Mouse (Mus musculus): Measurements from ENCODE around the gene Gm27021.

Gene Gm27021

GRCm38 (mm10) chr8:120667561-120668373 lies at the start of gene Gm27021, which contains the start of gene Cox4i1:
Gene Gm27021 (minus strand): TSS chr8:120668079.
Gene Cox4i1 (plus strand): TSS chr8:120668222.
- peak; percentile 94 to 97 for DNase-seq (ENCODE audit: inconsistent age in 2 of 2, low spot score in 1 of 2)

DNA sequence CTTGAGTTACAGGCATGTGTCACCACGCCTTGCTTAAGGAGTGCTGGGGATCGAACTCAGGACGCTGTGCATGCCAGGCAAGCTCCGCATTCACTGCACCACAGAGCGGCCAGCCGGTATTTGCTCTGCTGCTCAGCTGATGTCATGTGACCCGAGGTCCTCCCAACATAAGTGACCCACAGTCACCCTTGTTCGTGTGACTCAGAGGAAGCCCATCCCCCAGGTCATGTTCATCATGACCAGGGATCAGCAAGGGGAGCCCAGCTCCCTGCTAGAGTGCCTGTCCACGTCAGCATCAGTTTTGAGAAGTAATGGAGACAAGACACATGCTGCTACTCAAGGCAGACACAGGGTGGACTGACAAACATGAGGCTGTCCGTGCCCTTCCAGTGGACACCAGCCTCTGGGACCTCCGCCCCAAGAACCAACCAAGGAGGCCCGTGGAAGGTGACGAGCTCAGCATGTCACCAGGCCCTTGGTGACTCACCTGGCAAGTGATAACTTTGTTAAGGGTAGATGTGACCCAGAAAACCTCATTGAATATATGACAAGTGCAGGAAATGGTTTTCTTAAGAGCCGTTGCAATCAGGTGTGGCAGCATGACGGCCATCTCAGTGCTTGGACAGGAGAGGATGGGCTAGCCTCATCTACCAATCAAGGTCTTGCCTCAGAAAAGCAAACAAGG lies 48.3 kb upstream of the Gm27021 start:
- peak in 1 of 2 experiments; percentile 26 for DNase-seq (ENCODE audit: inconsistent age in 2 of 2, low spot score in 1 of 2)

GRCm38 (mm10) chr8:120715200-120715599 lies 47.3 kb upstream of the Gm27021 start:
- DNase-seq (ENCODE audit: inconsistent age in 2 of 2, low spot score in 1 of 2), result no peak

GRCm38 (mm10) chr8:120709176-120709575 lies 41.3 kb upstream of the Gm27021 start:
- DNase-seq (ENCODE audit: inconsistent age in 2 of 2, low spot score in 1 of 2), result peak in 1 of 2 experiments; percentile 50

DNA sequence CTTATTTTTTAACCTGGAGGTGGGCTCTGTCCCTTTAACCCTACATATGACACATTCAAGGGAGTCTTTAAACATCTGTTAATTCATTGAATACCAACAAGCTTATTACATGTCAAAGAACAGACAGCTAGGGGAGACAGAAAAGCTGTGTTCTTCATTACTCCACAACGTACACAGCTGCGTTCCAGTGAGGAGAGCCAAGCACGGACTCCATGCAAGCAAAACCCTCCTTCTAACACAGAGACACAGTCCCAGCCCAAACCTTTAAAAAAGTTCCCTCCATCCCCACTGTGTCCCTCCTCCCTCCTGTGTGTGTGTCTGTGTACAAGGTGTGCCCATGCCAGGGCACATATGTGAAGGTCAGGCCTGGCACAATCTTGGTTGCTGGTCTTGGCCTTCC lies 38.3 kb upstream of the Gm27021 start:
- no peak for DNase-seq (ENCODE audit: inconsistent age in 2 of 2, low spot score in 1 of 2)

- no peak for DNase-seq (ENCODE audit: inconsistent age in 2 of 2, low spot score in 1 of 2)
Measured at GRCm38 (mm10) chr8:120705163-120705562, 37.3 kb upstream of the Gm27021 start.

DNA sequence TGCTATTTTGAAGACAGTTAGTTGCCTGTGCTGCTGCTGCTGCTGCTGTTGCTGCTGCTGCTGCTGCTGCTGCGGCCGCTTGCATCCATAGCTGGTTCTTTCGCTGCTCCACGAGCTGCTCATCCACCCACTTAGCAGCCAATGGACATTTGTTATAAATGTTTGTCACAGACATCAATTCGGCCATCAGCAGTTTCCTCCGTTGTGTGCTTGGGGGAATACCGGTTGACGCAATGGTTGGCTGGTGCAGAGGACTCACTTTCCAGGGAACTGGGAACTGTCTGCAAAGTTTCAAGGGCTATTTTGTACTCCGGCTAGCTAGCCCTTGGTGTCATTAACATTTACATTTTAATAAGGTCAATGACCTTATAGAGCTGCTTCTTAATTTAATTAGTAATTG lies 36.3 kb upstream of the Gm27021 start:
- DNase-seq (ENCODE audit: inconsistent age in 2 of 2, low spot score in 1 of 2), result no peak

GRCm38 (mm10) chr8:120701758-120702465 lies 34.0 kb upstream of the Gm27021 start:
- DNase-seq (ENCODE audit: inconsistent age in 2 of 2, low spot score in 1 of 2), result peak in 1 of 2 experiments; percentile 31

GRCm38 (mm10) chr8:120700053-120700452 lies 32.2 kb upstream of the Gm27021 start:
- no peak for DNase-seq (ENCODE audit: inconsistent age in 2 of 2, low spot score in 1 of 2)

- DNase-seq (ENCODE audit: inconsistent age in 2 of 2, low spot score in 1 of 2), result peak in 1 of 2 experiments; percentile 44
Measured at GRCm38 (mm10) chr8:120699565-120699964, 31.7 kb upstream of the Gm27021 start.

GRCm38 (mm10) chr8:120699079-120699478 lies 31.2 kb upstream of the Gm27021 start:
- DNase-seq (ENCODE audit: inconsistent age in 2 of 2, low spot score in 1 of 2), result no peak

DNA sequence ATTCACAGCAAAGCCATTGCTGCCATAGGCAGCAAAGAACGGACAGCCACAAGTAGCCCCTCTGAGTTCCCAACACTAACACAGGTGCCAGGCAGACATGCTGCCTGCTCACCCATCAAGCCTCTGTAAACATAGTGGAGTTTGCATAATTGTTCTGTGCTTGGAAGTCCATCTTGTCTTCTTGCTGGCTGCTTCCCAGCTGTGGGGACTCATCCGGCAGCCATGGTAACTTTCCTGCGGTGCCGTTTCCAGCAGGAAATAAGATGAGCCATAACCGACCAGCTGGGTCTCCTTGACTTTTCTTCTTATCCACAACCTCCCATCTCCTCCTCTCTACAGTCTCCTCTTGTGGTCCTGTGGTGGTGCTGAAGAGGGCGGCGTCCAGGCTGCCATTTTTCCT lies 30.5 kb upstream of the Gm27021 start:
- no peak for DNase-seq (ENCODE audit: inconsistent age in 2 of 2, low spot score in 1 of 2)

- peak in 1 of 2 experiments; percentile 54 for DNase-seq (ENCODE audit: inconsistent age in 2 of 2, low spot score in 1 of 2)
Measured at GRCm38 (mm10) chr8:120697979-120698272, 30.0 kb upstream of the Gm27021 start.

DNA sequence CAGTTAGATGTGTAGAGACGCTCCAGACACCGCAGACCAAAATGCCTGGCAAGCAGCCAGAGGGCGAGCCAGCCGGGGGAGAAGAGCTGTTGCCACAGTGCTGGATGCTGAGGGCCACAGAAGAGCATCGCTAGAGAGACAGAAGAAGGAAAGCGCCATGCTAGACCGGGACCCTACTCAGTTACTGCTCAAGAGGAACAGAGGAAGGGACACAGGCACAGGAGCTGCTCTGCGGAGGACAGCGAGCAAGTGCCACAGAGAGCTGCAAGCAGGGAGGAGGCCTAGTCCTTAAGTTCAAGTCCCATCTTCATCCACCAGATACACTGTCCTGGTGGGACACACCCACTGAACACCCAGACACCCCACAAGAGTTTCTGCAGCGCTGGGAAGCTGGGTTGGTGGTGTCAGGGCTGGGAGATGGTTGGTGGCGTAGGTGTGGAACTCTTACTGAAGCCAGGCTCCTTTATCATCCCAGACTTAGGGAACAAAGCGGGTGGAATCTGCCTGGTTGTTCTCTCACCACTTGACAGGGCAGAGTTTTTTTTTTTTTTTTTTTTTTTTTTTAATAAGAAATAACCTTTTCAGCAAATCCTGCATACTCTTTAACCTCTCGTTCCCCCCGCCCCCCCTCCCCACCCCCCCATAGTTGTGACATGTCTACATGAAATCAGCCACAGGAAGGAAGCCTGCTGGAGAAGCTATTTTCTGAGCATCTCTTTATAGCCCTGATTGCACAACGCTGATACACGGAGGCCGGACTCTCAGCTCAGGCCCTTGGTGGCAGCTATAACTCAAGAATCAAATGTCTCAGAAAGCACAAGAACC lies 29.5 kb upstream of the Gm27021 start:
- peak in 1 of 2 experiments; percentile 67 for DNase-seq (ENCODE audit: inconsistent age in 2 of 2, low spot score in 1 of 2)

- no peak for DNase-seq (ENCODE audit: inconsistent age in 2 of 2, low spot score in 1 of 2)
Measured at GRCm38 (mm10) chr8:120696401-120697153, 28.7 kb upstream of the Gm27021 start.

- DNase-seq (ENCODE audit: inconsistent age in 2 of 2, low spot score in 1 of 2), result peak; percentile 49 to 81
Measured at GRCm38 (mm10) chr8:120693861-120694493, 26.1 kb upstream of the Gm27021 start.

DNA sequence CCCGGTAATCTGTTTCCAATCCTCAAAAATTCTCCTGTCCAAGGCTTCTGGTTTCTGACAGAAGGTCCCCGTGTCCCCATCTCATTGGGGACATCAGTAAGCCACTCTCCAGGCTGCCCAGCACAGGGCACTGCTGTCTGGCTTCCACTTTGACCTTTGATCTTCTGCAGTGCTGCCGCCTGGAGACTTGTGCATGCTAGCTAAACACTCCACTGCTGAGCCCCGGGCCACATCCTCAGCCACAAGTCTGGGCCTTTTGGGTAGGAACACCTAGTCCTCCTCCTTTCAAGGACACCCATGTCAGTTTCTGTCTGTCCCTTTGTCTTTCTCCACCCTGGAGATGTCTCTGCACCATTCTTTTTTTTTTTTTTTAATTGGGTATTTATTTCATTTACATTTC lies 25.1 kb upstream of the Gm27021 start:
- DNase-seq (ENCODE audit: inconsistent age in 2 of 2, low spot score in 1 of 2), result no peak

DNA sequence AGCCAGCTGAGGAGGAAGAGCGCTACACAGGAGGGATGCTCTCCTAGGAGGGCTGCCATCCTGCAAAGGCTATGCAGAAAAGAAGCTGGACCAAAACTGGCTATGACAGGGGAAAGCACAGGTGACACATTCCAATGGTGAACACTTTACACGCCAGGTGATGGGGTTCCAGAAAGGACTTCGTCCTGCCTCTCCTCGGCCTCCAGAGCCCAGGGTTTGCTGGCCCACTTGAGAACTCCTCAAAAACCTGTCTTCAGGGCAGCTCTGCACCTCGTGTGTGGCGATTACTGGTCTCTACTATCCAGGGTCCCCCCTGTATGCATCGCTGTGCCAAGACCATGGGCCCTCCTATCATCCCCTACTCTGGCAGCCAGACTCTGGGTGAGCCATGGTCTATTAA lies 20.6 kb upstream of the Gm27021 start:
- DNase-seq (ENCODE audit: inconsistent age in 2 of 2, low spot score in 1 of 2), result no peak

DNA sequence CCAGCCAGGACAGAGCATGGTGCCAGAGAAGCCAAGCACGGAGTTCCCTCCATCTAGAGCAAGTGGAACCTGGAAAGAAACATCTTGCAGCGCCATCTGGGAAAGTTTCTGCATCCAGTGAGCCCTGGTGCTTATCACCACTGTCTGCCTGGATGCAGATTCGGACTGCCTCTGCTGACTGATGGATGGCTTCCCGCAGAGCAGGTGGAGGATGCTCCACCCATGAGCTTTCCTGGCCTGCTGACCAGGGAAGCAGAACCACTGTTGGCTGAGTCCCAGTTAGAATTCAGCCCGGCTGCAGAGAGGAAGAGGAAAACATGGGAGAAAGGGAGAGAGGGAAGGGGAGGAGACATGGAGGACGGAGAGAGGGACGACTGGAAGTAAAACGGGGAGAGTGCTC lies 19.9 kb upstream of the Gm27021 start:
- peak in 1 of 2 experiments; percentile 73 for DNase-seq (ENCODE audit: inconsistent age in 2 of 2, low spot score in 1 of 2)

DNA sequence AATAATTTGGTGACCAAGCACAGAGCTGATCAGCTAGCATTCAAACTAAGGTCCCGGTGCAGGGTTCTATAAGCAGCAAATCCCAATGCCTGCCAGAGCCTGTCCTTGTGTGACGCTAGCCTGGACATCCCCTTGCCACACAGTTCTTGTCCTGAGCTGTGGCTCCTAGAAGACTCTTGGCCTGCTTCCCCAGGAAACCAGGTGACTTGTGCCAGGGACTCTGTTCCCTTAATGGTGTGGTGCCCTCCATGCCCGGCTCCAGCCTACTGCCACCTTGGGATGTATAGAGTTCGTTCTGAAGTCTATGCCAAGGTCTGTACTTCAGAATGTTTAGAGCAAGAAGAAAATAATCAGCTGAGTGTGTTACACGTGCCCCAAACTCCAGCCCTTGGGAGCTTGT lies 18.7 kb upstream of the Gm27021 start:
- peak in 1 of 2 experiments; percentile 72 for DNase-seq (ENCODE audit: inconsistent age in 2 of 2, low spot score in 1 of 2)
